Mouse (Mus musculus) splenic B cell, adult 2 months (primary cell): ENCODE data around the gene Napa.

Experiments used
- DNase-seq: peaks from one replicate; pipeline ENCODE4 v3.0.0-alpha.2; 2011; ENCODE audit warnings: low read depth, low spot score
- H3K27me3 ChIP-seq: 2 replicates; pipeline ENCODE4 v1.6.1; 2012; ENCODE audit warnings: mild to moderate bottlenecking, low read length, moderate library complexity, mixed read lengths; ENCODE audit not compliant: control insufficient read depth, poor library complexity, insufficient read depth, severe bottlenecking
- H3K36me3 ChIP-seq: 2 replicates; pipeline ENCODE4 v1.6.1; 2012; ENCODE audit warnings: mild to moderate bottlenecking, low read length, moderate library complexity, mixed read lengths; ENCODE audit not compliant: control insufficient read depth, poor library complexity, insufficient read depth, severe bottlenecking

Napa gene

DNA sequence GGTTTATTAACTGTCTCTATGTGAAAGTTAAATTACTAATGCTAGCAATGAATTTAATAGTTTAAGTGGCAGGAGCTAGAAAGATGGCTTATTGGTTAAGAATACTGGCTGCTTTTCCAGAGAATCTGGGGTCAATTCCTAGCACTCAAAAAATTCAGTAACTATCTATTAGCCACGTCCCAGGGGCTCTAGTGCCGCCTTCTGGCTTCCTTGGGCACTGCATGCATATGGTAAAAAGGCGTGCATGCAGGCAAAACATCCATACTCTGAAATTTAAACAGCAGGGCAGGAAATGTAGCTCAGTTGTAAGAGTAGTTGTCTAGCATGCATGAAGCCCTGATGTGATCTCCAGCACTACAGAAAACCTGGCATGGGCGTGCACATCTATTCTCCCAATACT is 34.8 kb upstream of the Napa start:
- peak; percentile 59 for DNase-seq
- H3K27me3 ChIP-seq, result no peaks in the 10 kb centered on the region
- H3K36me3 ChIP-seq, result no peaks in the 10 kb centered on the region

DNA sequence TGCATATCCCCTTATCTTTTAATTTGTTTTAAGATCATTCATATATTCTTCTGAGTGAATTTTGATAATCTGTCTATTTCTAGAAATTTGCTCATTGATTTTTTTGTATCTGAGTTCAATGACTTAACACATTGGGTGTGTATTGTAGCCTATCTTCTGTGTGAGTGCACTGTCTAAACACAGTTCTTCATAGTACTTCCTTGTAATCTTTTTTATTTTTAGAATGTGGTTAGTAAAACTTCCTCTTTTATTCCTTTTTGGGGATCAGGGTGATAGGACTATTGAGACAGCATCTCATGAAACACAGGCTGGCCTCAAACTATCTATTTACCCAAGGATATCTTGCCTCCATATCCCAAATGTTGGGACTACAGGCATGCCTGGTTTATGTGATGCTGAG is 27.4 kb upstream of the Napa start:
- H3K27me3 ChIP-seq, result no peaks in the 10 kb centered on the region
- DNase-seq, result no peak
- no peaks in the 10 kb centered on the region for H3K36me3 ChIP-seq

DNA sequence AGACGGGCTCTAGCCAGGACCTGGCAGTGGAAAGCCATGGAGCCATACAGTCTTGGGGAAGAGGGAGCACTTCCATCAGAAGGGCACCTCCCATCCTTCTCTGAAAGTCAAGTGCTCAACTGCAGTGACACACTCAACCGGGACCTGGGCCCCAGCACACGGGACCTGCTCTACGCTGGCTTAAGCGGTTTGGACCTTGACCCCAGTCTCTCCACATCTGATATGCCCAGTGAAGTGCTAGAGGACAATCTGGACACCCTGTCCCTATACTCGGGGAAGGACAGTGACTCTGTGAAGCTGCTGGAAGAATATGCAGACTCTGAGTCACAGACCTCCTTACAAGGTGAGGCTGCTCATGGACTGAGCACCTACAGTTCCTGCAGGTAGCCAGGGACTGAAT is 26.4 kb upstream of the Napa start:
- no peaks in the 10 kb centered on the region for H3K27me3 ChIP-seq
- no peak for DNase-seq
- no peaks in the 10 kb centered on the region for H3K36me3 ChIP-seq

DNA sequence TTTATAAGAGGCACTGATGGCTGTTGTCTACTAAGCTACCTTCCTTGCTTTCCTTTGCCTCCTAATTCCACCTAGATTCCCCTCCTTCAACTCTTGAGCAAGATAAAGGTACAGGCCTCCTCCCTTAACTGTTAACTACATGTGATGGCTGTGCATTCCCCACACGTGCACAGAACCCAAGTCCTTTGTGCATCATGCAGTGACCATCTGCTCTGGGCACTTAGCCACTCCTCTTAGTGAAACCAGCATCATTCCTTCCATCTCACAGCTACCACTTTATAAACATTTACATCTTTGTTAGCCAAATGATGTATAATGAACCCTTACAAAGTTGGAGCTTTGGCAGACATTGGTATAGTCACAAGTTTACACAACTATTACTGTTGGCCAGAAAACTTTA is 18.3 kb upstream of the Napa start:
- no peak for DNase-seq
- no peaks in the 10 kb centered on the region for H3K27me3 ChIP-seq
- H3K36me3 ChIP-seq, result no peaks in the 10 kb centered on the region

DNA sequence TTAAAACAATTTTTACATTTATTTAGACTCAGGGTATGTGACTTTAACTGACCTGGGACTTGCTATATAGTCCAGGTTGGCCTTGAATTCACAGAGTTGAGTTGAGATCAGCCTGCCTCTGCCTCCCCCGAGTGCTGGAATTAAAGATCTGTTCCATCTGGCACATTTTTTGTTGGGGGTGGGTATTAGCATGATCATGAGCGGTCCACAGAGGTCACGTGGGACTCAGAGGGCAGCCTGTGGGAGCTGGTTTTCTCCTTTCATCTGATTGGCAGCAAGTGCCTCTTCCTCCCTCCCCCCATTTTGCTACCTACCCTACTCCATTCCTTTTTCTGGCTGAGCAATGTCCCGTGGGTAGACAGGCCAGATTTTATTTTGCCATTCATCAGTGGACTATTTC is 17.7 kb upstream of the Napa start:
- H3K27me3 ChIP-seq, result no peaks in the 10 kb centered on the region
- no peak for DNase-seq

DNA sequence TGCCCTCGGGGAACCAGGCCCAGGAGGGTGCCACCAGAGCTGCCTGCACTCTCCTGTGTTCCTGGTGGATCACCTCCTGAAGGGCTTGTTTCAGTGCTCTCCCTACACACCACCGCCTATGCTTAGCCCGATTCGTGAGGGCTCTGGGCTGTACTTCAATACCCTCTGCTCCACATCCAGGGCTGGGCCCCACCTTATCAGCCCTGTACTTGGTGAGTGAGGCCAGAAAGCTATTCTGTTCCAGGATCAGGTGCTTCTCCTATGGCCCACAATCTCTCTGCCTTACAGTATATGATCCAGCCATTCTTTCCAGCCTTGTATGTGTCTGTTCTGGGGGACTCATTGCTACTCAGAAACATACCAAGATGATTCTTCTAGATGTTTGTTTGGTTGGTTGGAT is 14.9 kb upstream of the Napa start:
- no peak for DNase-seq
- no peaks in the 10 kb centered on the region for H3K36me3 ChIP-seq
- H3K27me3 ChIP-seq, result no peaks in the 10 kb centered on the region

More for the DNA sequence above, 17.7 kb upstream of the Napa start:
- no peaks in the 10 kb centered on the region for H3K36me3 ChIP-seq

DNA sequence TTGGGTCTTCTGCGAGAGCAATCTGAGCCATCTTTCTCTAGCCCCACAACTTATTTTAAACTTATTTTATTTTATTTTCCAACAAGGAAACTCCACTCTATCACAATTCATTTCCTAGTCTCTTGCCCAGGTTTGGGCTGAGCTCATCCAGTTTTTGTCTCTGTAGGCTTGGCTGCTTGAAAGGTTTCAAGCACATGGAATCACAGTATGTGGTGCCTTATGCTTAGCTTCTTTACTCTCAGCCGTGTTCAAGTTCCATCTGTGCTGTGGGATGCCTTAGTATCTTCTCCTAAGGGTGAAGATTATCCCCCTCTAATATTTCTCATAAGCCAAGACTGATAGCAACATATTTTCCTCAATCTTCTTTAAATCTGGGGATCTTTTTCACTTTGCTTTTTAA is 10.7 kb upstream of the Napa start:
- DNase-seq, result no peak
- Histone ChIP-seq H3K36me3 (no peaks in the 10 kb centered on the region), H3K27me3 (no peaks in the 10 kb centered on the region)

DNA sequence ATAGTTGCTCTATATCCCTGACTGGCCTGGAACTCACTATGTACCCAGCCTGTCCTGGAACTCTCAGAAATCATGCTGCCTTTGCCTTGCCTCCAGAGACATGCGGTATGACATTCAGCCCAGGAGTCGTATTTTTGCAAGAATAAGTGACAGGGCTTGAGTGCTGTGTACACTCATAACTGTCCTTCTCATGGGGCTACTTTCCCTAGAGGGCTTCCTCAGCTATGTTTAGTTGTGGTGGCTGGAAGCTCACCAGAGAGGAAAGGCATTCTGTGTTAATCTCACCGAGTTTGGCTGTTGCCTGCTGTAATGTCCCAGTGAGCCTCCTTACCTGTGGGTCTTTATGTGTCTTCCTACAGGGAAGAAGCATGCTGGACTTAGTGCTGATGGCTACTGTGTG is 3.7 kb upstream of the Napa start:
- Histone ChIP-seq H3K27me3 (no peaks in the 10 kb centered on the region), H3K36me3 (no peaks in the 10 kb centered on the region)
- no peak for DNase-seq

DNA sequence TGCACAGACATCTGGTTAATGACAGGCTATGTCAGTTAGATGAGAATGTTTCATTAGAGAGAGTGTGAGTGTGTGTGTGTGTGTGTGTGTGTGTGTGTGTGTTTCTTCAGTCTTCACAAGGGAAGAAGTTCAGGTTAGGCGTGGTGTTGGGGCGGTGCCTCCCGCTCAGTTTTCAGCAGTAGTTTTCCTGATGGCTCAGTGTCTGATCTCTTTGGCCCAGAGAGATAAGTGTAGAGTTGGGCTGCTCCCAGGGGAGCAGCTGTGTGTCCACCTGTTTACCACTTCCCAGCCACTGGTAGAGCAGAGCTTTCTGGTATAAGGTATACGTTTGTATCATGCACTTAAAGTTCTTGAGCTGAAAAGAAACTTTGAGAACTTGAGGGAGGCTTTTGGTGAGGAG is 1.6 kb downstream of the Napa start:
- DNase-seq, result no peak
- Histone ChIP-seq H3K36me3 (peaks cover 5% of the 10 kb centered on the region; the same call in 1 of the 2 replicates), H3K27me3 (no peaks in the 10 kb centered on the region)

DNA sequence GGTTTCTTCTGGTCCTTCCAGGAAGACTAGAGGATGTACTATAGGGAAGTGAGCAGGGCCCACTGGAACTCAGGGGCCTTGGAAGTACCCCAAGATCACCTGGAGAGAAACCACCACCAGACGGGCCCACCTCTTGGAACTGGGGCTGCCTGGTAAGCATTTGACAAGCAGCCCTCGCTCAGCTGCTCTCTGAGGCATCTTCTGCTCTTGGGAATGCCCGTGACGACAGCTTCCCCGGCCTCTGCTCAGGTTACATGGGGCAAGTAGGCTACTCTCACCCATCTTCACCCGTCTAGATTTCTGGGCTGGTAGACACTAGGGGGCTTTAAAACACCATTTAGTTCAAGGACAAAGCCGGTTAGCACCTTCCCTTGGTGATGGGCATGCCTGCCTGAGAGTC is 2.8 kb downstream of the Napa start:
- H3K36me3 ChIP-seq, result peaks cover 7% of the 10 kb centered on the region

DNA sequence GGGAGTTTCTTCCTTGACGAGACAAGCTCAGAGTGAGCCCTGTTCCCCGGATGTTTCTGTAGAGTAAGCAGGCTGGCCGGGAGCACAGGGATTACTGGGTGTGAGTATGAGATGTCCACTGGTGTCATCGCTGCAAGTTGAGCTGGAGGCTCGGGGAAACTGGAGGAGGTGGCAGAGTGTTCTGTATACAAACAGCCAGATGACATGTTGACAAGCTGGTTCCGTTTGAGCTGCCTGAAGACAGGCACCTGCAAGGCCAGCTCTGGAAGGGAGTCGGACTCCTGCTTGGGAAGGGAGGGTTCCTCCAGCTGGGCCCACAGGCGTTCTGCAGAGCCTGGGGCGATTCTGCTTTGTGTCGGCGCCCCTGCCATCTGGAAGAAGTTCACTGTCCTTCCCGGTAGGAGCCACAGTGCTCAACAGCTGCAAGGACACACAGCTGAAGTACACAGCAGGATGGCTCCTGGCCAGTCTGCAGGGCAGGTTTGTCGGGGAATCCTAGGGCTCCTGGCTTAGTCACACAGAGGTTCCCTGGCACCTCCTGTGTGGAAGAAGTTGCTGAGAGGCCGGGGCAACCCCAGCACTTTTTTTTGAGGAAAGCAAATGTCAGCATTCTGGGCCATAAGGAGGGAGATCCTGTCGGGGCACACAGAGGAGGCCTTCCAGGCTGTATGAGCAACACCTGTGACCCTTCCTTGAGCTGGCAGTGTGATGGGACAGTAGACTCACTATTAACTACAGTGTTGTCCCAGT is 3.6 kb downstream of the Napa start:
- DNase-seq, result no peak
- Histone ChIP-seq H3K27me3 (no peaks in the 10 kb centered on the region), H3K36me3 (peaks cover 7% of the 10 kb centered on the region)

More for the DNA sequence above, 2.8 kb downstream of the Napa start:
- H3K27me3 ChIP-seq, result no peaks in the 10 kb centered on the region
- no peak for DNase-seq

DNA sequence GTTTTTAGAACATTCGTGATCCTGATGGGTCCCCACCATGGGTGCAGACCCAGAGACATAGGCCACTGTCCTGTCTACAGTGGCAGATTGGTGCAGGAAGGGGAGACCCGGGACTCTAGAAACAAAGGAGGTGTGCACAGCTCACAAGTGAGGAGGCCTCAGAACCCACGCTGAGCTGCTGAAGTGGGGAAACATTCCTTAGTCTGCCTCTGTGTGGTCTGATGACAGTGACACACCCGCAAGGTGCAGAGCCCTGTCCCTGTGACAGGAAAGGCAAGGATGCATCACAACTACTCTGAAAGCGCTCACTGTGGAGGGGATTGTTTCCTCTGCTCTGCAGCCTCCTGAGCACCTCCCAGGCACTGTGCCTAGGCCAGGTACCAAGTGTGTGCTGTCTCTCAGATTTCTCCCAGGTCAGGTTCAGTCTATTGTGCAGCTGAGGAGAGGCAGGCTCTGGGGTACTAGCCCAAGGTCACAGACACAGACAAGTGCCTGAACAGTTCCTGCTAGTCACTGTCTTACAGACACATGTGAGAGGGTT is 4.5 kb downstream of the Napa start:
- Histone ChIP-seq H3K27me3 (no peaks in the 10 kb centered on the region), H3K36me3 (peaks cover 9% of the 10 kb centered on the region)
- no peak for DNase-seq

DNA sequence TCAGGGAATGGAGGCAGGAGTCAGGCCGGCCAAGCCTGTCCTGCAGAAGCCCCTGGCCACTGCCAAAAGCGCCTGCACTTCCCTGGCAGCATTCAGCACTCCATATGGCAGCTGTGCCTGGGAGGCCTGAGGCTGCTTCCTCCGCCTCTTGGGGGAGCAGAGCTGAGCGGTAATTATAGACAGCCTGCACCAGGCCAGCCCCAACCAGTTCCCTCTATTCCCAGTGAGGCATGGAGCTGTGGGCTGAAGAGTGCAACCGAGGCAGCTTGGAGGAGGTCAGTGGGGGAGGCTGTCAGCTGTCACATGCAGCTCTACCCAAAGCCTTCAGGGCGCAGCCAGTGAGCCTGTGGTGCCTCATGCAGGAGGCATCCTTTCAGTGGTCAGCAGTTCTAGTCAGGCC is 5.5 kb downstream of the Napa start:
- DNase-seq, result no peak
- Histone ChIP-seq H3K27me3 (no peaks in the 10 kb centered on the region), H3K36me3 (peaks cover 9% of the 10 kb centered on the region)

DNA sequence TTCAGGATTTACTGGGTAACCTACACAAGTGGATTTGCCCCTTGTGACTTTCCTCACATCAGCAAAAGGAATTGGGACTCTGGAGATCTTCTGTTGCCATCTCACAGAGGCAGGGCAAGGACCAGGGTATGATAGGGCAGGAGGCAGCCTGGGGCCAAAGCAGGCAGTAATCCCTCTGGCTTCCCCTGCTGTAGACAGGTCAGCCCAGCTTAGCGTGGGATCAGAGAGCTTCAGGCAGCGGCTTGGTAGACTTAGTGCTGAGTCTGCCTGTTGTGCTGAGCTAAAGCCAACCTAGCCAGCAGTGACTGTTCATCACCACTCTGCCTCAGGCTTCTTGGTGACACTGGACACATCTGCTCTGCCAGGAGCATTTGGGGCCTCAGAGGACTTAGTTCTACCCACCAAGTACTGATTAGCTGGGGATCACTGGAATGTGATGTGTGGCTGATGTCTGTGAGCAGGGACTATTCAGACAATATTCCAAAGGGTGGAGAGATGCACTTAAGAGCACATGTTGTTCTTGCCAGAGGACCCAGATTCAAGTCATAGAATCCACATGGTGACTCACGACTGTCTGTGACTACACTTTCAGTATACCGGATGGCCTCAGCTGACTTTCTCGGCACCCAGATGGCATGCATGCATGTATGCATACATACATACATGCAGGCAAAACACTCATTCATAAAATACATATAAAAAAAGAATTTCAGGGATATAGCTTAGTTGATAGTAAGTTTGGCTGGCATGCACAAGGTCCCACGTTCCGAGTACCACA is 6.5 kb downstream of the Napa start:
- H3K27me3 ChIP-seq, result no peaks in the 10 kb centered on the region
- H3K36me3 ChIP-seq, result peaks cover 9% of the 10 kb centered on the region
- DNase-seq, result no peak

DNA sequence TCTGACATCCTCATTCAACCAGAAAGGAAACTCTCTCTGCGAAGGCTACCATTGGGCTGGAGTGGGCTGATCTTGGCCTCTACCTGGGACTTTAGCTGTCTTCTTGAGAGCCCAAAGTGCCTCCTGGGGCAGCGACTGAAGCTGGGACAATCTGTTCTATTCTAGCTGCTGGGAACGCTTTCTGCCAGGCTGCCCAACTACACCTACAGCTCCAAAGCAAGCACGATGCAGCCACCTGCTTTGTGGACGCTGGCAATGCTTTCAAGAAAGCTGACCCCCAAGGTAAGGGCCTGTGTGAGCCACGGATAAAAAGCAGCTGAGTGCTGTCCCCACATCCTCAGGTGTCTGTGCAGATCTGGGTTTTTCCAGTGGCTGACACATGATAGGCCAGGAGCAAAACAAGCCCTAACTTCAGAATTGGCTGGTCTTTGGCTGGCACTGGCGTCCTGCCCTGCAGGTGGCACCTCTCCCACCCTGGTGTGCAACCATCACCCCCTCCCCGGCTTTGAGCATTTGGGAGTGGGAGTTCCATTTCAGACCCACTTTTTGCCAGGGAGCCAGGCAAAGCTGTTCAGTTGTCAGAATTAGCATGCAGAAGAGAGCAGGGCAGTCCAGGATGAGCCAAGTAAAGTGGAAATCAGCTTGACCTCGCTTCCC is 10.8 kb downstream of the Napa start:
- Histone ChIP-seq H3K36me3 (peaks cover 14% of the 10 kb centered on the region), H3K27me3 (no peaks in the 10 kb centered on the region)
- no peak for DNase-seq
